Mouse (Mus musculus) thymus, postnatal 36 days (tissue): ENCODE results near the gene Dna2.
A peak's percentile ranks its signal among the peaks of the same experiment; 100 is the strongest.

Experiments
- DNase-seq, 2 experiments: peaks; one replicate each; pipeline ENCODE4 v3.0.0; 2022; ENCODE audit warnings: mixed read lengths in 2 of 2

Gene Dna2

DNA sequence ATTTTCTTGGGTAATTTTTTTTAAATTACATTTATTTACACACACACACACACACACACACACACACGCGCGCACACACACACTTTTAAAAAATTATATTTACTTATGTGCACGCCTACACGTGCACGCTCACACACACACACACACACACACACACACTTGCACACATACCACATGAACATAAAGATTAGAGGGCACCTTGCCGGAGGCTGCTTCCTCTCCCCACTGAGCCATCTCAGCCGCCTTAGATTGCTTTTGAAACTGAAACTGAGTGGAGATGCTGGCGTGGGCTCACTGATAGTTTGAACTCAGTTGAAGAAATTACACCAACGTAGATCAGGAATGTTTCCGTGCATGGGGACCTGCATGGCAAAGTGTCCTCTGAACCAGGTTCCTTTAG is 37.2 kb downstream of the Dna2 start:
- peak; percentile 45 to 56 for DNase-seq

- DNase-seq = no peak
Observed at GRCm38 (mm10) chr10:62984495-62984894, 37.7 kb downstream of the Dna2 start.

DNA sequence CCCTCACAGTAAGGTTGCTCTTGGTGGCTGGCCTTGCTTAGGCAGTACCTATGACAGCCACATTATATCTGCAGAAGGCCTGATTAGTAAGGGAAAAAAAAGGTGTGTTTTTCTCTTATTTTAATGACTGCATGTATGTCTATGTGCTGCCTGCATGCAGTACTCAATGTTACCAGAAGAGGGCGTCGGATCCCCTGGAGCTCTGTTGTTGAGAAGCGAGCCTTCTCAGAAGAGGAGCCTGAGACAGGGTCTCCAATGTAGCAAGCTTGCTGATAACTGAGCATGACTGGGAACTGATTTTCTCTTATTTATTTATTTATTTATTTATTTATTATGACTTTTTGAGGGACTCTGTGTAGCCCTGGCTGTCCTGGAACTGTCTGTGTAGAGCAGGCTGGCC is 40.5 kb downstream of the Dna2 start:
- DNase-seq = peak; percentile 32 to 34

- no peak for DNase-seq
Observed at GRCm38 (mm10) chr10:62990636-62991035, 43.8 kb downstream of the Dna2 start.

DNA sequence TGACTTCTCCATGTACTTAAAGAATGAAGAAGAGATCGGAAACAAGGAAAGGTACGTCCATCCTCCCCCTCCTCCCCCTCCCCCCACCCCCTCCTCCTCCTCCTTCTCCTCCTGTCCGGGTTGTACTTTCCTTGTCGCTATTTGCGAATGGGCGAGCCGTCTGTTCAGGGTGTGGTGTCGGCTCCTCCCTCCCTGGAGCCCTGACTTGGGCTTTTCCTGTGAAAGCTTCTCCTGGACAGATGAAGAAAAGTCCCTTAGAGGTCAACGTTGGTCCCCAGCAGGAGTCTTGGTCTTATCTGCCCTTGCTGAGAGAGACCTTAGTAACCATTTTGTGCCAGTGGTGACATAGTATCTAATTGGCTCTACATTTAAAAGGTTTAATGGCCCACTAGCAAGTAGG is 47.2 kb downstream of the Dna2 start:
- DNase-seq = no peak

GRCm38 (mm10) chr10:63000584-63000983 is 53.8 kb downstream of the Dna2 start:
- no peak for DNase-seq

DNA sequence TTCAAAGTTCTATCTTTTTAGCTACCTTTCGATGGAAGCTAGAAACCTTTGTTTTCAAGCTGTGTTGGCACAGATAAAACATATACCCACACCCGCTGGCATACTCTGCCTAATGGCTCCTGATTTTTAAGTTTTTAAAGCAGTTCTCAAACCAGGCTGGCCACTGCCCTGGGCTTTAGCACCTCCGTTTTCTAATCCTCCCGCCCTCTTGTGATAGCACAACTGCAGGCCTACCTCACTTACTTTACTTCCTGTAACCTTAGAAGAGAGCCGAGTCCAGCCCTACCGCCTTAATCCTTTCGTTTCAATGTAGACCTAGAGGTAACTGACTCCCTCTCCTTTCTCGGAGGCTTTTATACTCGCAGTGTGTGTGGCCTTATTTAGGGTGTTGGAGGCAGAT is 56.4 kb downstream of the Dna2 start:
- no peak for DNase-seq

- DNase-seq = no peak
Observed at GRCm38 (mm10) chr10:63004556-63004955, 57.7 kb downstream of the Dna2 start.

- DNase-seq = no peak
Observed at GRCm38 (mm10) chr10:63008193-63008592, 61.4 kb downstream of the Dna2 start.

DNA sequence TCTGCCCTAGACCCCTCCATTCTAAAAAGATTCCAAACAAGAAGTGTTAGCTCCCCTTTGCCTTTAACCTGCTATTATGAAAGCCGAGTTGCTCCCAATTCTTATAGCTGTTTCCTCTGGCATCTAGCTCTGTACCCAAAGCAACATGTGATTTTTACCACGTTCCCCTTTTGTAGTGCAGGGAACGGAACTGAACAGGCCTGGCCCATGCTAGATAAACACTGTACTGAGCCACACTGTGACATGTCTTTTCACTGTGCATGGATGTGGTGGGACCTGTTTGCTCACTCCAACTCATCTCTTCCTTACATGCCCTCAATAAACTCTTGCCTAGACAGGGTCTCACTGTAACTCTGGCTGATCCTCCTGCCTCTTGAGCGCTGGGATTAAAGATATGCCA is 63.4 kb downstream of the Dna2 start:
- DNase-seq = no peak

DNA sequence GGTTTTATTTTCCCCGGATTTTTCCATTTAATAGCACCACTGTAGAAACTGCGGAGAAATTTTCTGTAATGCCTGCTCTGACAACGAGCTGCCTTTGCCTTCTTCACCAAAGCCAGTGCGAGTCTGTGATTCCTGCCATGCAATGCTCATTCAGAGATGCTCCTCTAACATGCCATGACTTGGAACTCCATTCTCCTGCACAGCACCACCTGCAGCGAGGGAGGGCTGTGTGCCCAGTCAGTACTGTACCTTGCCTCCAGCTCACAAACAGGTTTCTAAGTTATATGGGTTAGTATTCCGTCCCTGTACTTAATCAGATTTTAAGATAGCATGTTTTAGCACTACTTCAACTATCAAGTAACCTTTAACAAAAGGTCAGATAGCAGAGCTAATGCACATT is 64.7 kb downstream of the Dna2 start:
- no peak for DNase-seq

DNA sequence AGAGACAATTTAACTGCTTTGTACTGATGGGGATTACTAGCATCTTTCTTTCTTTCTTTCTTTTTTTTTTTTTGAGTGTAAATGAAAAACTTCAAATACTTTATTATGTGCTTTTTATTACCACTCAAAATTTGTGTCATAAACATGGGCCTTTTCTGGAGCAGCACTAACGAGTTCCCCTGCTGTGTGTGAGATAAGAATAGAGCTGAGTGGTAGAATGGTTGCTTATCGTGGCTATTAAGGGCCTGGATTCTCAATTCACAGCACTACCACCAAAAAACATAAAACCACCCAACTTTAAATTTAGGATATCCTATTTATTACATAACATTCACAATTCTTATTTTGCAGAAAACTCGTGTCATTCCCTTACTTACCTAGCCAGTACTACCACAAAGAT is 66.7 kb downstream of the Dna2 start:
- DNase-seq = no peak

GRCm38 (mm10) chr10:63014168-63014567 is 67.3 kb downstream of the Dna2 start:
- no peak for DNase-seq

GRCm38 (mm10) chr10:63019304-63019703 is 72.5 kb downstream of the Dna2 start:
- no peak for DNase-seq

DNA sequence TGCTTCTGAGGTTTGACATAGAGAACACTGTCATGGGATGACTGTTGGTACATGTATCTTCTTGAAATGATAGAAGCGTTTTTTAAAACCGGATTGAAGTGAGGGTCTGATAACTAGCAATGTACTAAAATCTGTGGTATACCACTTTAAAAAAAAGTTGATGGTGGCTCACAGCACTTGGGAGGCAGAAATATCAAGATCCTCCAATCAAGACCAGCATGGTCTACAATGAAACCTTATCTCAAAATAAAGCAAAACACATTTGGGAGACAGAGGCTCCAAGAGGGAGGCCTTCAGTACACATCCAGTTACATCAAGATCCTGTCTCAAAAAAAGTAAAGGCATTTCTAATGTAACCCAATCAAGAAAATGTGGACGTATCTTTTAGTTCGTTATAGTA is 74.9 kb downstream of the Dna2 start:
- no peak for DNase-seq

DNA sequence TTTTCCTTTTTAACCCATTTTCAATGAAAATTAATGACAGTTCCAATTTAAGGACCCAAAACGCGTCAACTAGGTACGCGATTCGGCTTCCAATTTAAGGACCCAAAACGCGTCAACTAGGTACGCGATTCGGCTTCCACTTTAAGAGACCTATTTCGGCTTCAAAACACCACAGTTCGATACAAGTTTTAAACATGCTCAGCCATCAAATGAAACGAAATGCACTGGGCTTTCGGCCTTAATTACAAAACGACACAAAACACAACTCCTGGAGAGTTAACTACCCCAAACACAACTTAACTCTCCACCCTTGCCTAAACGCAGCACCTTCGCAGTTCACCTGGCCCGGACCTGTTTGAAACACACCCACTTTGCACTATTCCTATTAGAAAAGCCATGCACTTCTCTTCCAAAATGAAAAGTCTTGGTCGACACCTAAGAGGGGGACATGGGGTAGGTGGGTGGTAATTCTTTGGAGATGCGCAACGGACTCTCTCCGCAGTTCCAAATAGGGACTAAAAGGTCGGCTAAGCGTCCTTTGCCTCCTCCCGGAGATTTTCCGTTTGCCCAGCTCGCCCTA is 75.8 kb downstream of the Dna2 start:
- DNase-seq = no peak

- DNase-seq = peak; percentile 73 to 80
Observed at GRCm38 (mm10) chr10:63023121-63023748, 76.4 kb downstream of the Dna2 start.
